Mouse (Mus musculus) ovary, postnatal 14 days (tissue): Measurements from ENCODE around the gene Eif4b.
A peak's percentile ranks its signal among the peaks of the same experiment; 100 is the strongest.

ENCODE experiments used
- DNase-seq: peaks from one replicate; pipeline ENCODE4 v3.0.0; 2022; ENCODE audit warnings: low spot score

The Eif4b gene

GRCm38 (mm10) chr15:102117461-102118443 lies 44.2 kb downstream of the Eif4b start:
- DNase-seq = no peak

GRCm38 (mm10) chr15:102118591-102118990 lies 45.0 kb downstream of the Eif4b start:
- no peak for DNase-seq

GRCm38 (mm10) chr15:102119121-102119830 lies 45.7 kb downstream of the Eif4b start:
- no peak for DNase-seq

- no peak for DNase-seq
These were observed 46.2 kb downstream of the Eif4b start for GRCm38 (mm10) chr15:102119831-102120170.

- no peak for DNase-seq
These were observed 47.0 kb downstream of the Eif4b start for GRCm38 (mm10) chr15:102120530-102120929.

- peak; percentile 58 for DNase-seq
These were observed 52.7 kb downstream of the Eif4b start for GRCm38 (mm10) chr15:102126303-102126702.

- no peak for DNase-seq
These were observed 59.7 kb downstream of the Eif4b start for GRCm38 (mm10) chr15:102133314-102133713.

- DNase-seq = no peak
These were observed 61.1 kb downstream of the Eif4b start for GRCm38 (mm10) chr15:102134709-102135108.

- no peak for DNase-seq
These were observed 62.1 kb downstream of the Eif4b start for GRCm38 (mm10) chr15:102135522-102136128.

- DNase-seq = peak; percentile 98
These were observed 62.7 kb downstream of the Eif4b start, which contains the start of gene Spryd3 for GRCm38 (mm10) chr15:102136129-102136758. TSS of gene Spryd3 (minus strand) at chr15:102136234.

GRCm38 (mm10) chr15:102141120-102141519 lies 67.5 kb downstream of the Eif4b start:
- DNase-seq = no peak

GRCm38 (mm10) chr15:102142914-102143912 lies 69.6 kb downstream of the Eif4b start:
- DNase-seq = no peak

GRCm38 (mm10) chr15:102144274-102144711 lies 70.7 kb downstream of the Eif4b start, which contains the start of gene Igfbp6:
TSS of gene Igfbp6 (plus strand) at chr15:102144362.
- DNase-seq = peak; percentile 36

- no peak for DNase-seq
These were observed 71.2 kb downstream of the Eif4b start for GRCm38 (mm10) chr15:102144726-102145125.

- no peak for DNase-seq
These were observed 71.8 kb downstream of the Eif4b start for GRCm38 (mm10) chr15:102145330-102145729.

- DNase-seq = no peak
These were observed 72.5 kb downstream of the Eif4b start for GRCm38 (mm10) chr15:102146089-102146488.
